Mouse (Mus musculus): ENCODE measurements around the gene Dynlt1f.
"Not testable (repeated sequence)": the region's sequence is repeated elsewhere in the genome, so short reads cannot be mapped to it uniquely, and the experiment has no call there.

Gene Dynlt1f

GRCm38 (mm10) chr17:6661093-6661816, 5.6 kb upstream of the Dynlt1f start:
- DNase-seq (ENCODE audit: low spot score in 2 of 2), result peak in 1 of 2 experiments; percentile 55

DNA sequence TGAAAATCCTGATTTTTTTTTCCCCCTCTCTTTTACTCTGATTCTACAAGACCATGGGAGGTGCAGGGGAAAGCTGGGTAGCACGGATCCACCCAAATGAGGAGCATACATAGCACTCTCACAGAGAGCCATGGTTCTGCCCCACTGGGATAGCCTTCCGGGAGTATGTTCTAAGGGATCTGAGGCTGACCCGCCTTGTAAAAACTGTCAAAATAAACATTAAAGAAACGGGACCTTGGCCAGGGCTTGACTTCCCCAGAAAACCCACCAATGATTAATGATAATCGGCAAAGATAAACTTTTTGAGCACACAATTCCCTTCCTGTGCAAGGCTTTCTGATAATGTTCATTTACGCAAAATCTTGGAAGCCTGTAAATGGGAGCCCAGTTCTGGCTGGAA, 4.9 kb upstream of the Dynlt1f start:
- DNase-seq (ENCODE audit: low spot score in 2 of 2), result not testable (repeated sequence)

DNA sequence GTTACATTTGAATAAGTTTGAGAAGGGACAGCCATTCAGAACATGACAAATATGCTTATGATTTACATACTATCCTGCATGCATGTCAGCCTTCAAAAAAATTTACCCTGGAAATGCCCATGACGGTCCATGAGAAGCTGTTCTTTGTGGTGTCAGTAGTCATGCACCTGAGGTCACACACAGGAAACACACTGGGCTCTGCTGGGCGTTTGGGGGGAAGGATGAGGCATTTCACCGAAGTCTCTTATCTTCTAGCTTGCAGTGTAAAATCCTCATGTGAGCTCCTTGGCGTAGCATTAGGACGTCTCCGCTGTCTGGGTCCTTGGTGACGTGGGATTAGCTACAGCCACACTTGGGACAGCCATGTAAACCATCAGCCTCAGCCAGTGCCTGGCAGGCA, 3.1 kb upstream of the Dynlt1f start, which contains the start of gene Sytl3:
Gene Sytl3 (plus strand): TSS at position 293 of the 400 bp plus-strand sequence.
- DNase-seq (ENCODE audit: low spot score in 2 of 2), result not testable (repeated sequence)

DNA sequence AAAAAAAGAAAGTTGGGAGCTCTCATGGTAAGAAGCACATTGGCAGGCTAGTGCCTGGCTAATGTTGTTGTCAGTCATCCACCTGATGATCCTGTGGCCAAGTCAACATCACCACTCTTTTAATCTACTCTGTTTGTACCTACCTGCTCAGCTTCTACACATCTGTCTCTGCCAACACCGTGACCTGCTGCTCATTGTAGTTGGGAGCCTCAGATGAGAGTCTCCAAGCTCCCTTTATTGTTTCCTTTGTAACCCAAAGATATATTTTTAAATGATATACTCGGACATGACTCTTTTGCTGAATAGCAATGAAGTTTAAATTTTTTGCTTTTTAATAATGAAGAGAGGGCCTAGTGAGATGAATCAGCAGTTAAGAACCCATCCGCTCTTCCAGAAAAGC, 771 bp upstream of the Dynlt1f start:
- not testable (repeated sequence) for DNase-seq (ENCODE audit: low spot score in 2 of 2)

DNA sequence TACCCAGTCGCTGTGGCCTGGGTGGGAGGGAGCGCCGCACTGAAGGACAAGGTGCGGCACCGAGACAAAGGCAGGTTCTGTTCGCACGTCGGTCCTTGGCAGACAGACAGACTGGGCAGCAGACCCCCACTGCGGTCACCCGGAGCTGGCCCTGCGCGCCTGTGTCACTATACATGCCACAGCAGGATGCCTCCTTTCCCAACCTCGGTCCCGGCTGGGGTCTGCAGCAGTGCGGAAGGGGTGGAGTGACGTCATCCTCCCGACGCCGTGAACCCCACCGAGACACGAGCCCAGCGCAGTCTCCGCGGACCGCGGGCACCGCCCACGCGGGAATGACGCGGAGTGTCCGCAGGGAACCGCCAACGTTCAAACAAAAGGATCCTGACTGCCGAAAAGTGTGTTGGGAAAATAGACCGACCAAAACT, 601 bp downstream of the Dynlt1f start:
- peak; percentile 46 to 63 for DNase-seq (ENCODE audit: low spot score in 2 of 2)

DNA sequence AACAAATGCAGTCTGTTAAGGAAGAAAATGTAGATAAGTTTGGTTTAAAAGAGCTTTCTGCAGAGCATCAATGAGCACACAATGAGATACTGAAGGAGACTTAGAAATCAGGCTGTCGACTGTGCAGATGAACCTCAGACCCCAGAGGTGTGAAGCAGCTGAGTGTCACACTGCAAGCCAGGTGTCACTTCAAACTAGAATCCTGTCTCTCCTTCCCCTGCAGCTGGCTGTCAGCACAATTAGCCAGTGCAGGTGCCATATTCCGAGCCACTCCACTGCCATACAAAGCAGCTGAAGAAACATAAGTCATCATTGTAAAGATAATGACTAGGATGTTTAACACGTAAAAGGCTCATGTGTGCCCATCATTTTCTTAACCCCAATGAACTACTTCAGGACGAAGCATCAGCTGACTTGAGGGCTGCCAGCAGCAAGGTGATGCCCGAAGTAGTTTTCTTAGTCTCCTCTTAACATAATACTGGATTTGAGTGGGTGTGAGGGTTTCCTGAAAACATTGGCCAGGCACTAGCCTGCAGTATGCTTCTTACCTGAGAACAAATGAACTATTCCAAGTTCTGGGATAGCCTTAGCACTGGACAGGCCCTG, 2.3 kb downstream of the Dynlt1f start:
- DNase-seq (ENCODE audit: low spot score in 2 of 2), result not testable (repeated sequence)

DNA sequence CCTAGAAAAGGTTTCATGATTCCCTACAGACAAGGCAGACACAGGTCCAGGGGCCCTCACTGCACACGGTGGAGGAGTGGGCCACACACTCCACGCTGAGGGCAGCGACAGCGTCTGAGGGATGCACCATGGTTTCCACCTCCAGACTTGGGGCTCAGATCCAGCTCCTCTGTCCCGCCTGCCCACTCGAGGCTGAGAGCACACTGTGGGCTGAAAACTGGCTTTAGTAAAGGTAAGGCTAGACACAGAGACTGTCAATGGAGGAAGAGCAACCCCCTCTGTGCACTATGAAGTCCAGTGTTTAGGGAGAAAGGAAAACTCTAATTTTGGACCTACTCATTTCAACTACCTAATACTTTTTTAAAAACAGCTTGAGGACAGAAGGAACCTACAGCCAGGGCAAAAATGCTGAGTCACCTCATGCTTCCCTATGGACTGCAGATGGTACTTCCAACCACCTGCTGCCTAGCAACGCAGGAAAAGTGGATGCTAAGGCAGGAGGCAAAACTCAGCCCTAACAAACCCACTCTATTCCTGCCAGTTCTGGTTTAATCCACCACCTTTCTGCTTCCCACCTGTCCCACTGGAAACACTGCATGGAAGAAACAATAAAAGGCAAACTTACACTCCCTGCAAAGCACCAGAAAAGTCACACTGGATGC, 4.7 kb downstream of the Dynlt1f start:
- DNase-seq (ENCODE audit: low spot score in 2 of 2), result not testable (repeated sequence)

GRCm38 (mm10) chr17:6647452-6647851, 8.2 kb downstream of the Dynlt1f start:
- not testable (repeated sequence) for DNase-seq (ENCODE audit: low spot score in 2 of 2)

GRCm38 (mm10) chr17:6646841-6647240, 8.9 kb downstream of the Dynlt1f start:
- peak in 1 of 2 experiments; percentile 59 for DNase-seq (ENCODE audit: low spot score in 2 of 2)

- DNase-seq (ENCODE audit: low spot score in 2 of 2), result not testable (repeated sequence)
Measured at GRCm38 (mm10) chr17:6645668-6646067, 10.0 kb downstream of the Dynlt1f start.

DNA sequence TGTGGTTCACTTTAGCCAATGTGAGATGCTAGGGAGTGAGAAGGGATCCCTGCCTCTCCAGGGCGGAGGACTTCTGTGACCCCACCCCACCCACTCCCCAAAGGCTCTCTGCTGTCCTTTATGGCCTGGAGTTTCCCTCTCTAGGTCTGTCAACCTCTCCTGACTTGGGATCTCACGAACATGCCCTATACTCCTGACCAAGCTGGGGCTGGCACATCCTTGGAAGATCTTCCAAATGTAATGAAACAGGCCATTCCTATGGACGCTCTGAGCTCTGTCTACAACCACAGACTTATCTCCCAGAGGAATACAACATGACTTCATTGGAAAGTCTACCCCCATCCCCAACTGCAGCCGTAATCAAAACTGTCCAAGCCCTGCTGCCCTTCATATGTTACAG, 11.0 kb downstream of the Dynlt1f start:
- DNase-seq (ENCODE audit: low spot score in 2 of 2), result not testable (repeated sequence)

DNA sequence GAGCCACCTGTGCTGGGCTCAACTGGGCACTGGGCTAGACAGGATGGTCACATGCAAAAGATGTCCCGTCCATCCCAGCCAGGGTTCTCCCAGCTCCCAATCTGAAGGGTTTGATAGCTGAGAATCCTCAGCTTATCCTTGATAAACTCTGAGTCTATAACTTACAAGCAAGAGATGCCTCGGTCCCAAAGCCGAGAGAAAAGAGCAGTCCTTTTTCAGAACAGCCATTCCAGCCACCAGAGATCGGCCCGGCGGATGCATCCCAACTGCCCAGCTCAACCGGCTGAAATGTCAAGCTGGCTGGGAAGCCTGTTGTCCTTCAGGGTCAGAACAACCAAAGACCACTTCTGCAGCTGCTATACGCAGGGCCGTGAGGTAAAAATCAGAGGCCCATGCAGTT, 11.5 kb downstream of the Dynlt1f start:
- DNase-seq (ENCODE audit: low spot score in 2 of 2), result peak in 1 of 2 experiments; percentile 58

GRCm38 (mm10) chr17:6640771-6641429, 14.8 kb downstream of the Dynlt1f start:
- DNase-seq (ENCODE audit: low spot score in 2 of 2), result not testable (repeated sequence)

DNA sequence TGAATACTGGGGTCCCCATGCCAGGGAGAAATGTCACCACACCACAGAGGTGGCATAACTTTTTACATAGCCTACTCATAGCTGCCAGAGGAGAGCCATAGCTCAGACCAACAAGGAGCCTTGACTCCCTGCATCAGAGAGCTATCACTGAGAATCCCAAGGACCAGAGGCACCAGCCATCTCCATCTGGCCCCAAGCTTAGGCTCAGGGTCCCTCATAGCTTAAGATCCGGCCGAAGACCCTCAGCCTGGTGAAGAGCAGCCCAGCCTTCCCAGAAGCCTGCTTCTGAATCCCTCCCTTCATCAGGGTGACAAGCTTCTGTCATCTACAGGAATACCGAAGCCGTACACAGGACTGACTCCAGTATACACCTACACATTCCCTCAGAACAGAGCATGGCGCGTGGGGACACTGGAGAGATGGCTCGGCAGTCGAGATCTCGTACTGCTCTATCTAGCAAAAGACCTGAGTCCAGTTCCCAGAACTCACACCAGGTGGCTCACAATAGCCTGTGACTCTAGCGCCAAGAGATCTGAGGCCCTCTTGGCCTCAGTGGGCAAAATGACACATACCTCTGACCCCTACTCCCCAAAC, 15.6 kb downstream of the Dynlt1f start:
- DNase-seq (ENCODE audit: low spot score in 2 of 2), result not testable (repeated sequence)

GRCm38 (mm10) chr17:6639486-6639885, 16.2 kb downstream of the Dynlt1f start:
- DNase-seq (ENCODE audit: low spot score in 2 of 2), result not testable (repeated sequence)

DNA sequence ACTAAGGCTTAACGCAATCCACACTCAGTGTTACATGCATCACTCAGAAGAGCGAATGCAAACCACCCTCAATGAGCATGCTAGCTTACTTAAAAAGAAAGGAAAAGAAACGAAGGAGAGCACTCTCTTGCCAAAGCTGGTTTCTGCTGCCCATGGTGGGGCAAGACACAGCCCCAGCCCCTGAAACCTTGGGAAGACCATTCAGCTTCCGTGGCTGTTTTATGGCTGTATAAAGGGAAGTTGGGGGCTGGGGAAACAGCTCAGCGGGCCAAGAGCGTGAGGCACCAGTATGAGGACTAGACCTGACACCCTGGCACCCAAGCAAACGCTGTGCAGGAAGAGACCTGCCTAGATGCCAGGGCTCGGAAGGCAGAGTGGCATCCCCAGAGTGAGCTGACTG, 17.3 kb downstream of the Dynlt1f start:
- DNase-seq (ENCODE audit: low spot score in 2 of 2), result not testable (repeated sequence)

DNA sequence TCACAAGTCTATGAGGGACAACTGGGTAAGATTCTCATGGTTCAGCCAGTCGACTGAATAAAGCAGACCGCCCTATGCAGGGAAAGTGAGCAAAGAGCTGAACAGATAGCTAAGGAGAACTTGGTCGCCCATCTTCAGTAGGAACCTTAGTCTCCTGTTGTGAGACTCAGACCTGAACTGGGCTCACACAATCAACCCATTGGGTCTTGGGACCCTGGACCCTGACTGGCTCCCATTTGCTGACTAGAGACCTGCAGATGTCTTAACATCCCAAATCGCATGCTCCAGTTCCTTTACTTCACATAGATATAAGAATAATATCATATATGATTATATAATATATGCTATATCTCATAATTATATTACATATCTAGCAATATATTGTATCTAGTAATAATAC, 18.3 kb downstream of the Dynlt1f start:
- DNase-seq (ENCODE audit: low spot score in 2 of 2), result not testable (repeated sequence)

- DNase-seq (ENCODE audit: low spot score in 2 of 2), result no peak
Measured at GRCm38 (mm10) chr17:6636861-6637260, 18.8 kb downstream of the Dynlt1f start.

DNA sequence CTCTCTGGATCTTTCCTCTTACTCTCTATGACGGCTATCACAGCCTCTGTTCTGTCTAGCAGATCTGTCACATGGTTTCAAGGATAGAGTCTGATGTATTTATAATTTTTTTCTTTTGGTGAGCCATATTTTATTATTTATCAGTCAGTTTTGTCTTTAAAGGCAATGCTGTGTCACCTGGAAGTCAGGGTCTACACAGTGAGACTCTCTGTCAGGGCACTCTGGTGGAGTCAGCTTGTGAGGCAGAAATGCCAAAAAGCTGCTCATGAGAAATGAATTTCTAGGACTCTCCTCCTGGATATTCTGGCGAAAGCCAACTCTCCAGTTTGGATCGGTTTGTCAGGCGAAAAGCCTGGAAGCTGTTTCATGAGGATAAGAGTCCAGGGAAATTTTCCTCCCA, 19.9 kb downstream of the Dynlt1f start:
- DNase-seq (ENCODE audit: low spot score in 2 of 2), result not testable (repeated sequence)

DNA sequence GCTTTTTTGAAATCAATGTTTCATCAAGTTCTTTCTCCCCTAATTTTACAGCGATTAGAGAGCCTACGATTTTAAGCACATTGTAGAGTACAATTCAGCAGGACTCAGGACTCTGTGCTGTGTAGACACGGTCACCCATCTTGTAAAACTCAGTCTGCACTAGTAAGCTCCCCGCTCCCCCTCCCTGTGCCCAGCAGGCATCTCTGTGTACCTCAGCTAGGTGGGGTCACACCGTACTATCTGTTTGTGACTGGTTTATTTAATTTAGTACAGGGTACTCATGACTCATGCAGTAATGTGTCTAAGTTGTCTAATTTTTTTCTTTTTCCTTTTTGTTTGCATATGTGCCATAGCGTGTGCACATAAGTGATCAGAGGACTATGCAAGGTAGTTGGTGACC, 22.9 kb downstream of the Dynlt1f start:
- not testable (repeated sequence) for DNase-seq (ENCODE audit: low spot score in 2 of 2)

- not testable (repeated sequence) for DNase-seq (ENCODE audit: low spot score in 2 of 2)
Measured at GRCm38 (mm10) chr17:6630398-6630797, 25.3 kb downstream of the Dynlt1f start.
